Mouse (Mus musculus): ENCODE measurements at regions not wholly inside any gene's neighbourhood (a gene's known extent, or its start where the extent isn't known, plus 50 kb on each side); places are given as distances from the start of the nearest gene placed in this dataset.

DNA sequence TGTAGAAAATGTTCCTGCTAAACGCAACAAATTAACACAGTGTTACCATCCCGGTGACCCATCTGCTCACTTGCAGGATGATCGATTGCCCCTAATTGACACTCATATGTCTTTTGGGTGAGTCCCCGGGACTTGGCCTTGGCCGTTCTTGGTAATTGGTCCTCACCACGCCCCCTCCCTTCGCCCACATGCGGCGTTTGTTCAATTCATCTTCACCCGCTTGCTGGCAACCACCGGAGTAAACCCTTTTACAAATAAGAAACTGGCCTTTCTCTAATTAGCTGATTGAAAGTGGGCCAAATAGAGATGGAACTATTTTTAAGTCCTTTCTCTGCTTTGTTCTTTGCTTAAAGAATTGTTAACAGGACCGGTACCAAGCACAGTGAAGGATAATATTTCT, 234.7 kb upstream of the Ajap1 start:
- TF ChIP-seq CTCF (IDR thresholded peaks at IDR 0.05; ENCODE audit: low read depth) (no peak), EP300 (IDR thresholded peaks at IDR 0.05; ENCODE audit: low read depth) (no peak)

Data from liver, postnatal 0 days (tissue).